Mouse (Mus musculus) lung, postnatal 4 days (tissue): Measurements from ENCODE around the gene Gm8994.

Experiments used
- DNase-seq, 2 experiments: peaks; one replicate each; pipeline ENCODE4 v3.0.0; 2021

Gm8994 gene

GRCm38 (mm10) chr6:136364008-136364407 lies 36.7 kb downstream of the Gm8994 start:
- no peak for DNase-seq

GRCm38 (mm10) chr6:136364430-136365098 lies 37.2 kb downstream of the Gm8994 start:
- DNase-seq, result no peak

- no peak for DNase-seq
Measured at GRCm38 (mm10) chr6:136376097-136376496, 48.8 kb downstream of the Gm8994 start.
